Mouse (Mus musculus) cerebellum, postnatal 10 days (tissue): ENCODE measurements around the gene Als2cr12.
"Not testable (repeated sequence)": the region's sequence is repeated elsewhere in the genome, so short reads cannot be mapped to it uniquely, and the experiment has no call there.

Experiments used
- DNase-seq, 2 experiments: peaks; one replicate each; pipeline ENCODE4 v3.0.0; 2021; ENCODE audit warnings: mixed read lengths in 2 of 2

Gene Als2cr12

GRCm38 (mm10) chr1:58610611-58611010 is 85.2 kb downstream of the Als2cr12 start:
- DNase-seq = no peak

GRCm38 (mm10) chr1:58610166-58610565 is 85.6 kb downstream of the Als2cr12 start:
- DNase-seq = no peak

GRCm38 (mm10) chr1:58609591-58609990 is 86.2 kb downstream of the Als2cr12 start:
- not testable (repeated sequence) for DNase-seq

- no peak for DNase-seq
Observed at GRCm38 (mm10) chr1:58603738-58604137, 92.1 kb downstream of the Als2cr12 start.

GRCm38 (mm10) chr1:58602681-58603080 is 93.1 kb downstream of the Als2cr12 start:
- DNase-seq = no peak
